Mouse (Mus musculus): ENCODE measurements around the gene Vwa8.

DNA sequence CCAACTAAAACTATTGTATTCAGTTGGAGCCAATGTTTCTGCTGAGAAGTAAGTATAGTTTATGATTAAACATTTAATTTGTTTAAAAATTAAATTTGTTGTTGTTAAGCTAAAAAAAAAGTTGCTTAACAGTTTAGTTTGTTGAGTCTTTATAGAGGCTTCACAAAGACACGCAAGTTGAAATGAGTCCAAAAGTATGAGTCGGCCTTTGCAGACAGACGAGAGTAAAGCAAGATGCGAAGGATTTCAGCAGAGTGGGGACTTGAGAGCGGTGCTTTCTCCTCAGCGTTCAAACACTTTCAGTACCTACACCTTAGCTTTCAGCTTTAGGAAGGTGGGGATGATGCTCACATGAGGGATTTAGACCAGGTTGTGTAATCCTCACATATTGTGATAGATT, 85.7 kb downstream of the Vwa8 start:
- no peak for TF ChIP-seq CTCF (IDR thresholded peaks at IDR 0.05; ENCODE audit: low read depth)
- TF ChIP-seq EP300 (optimal IDR thresholded peaks at IDR 0.05), result no peak

All from stomach, postnatal 0 days (tissue).